ENCODE assay signal across 7 mouse cellular contexts in genomic region chr13:23425505-23425904, GRCm38 (mm10). TPM values are rescaled to one million over a fixed set of nuclear protein-coding genes. Genes with fewer than 3 reads are reported as not detected.
DNase-seq lines count a peak whose midpoint lies in the region; ATAC-seq and TF ChIP-seq lines count a peak whose summit lies in the region.

No protein-coding gene starts in this region.

- peak; percentile 91 for DNase-seq in A20 (ENCODE audit: low read depth, low spot score)
- DNase-seq in cerebellum, adult 9-10 months = peak; percentile 86
- peak; percentile 62 for DNase-seq in kidney, postnatal 14 days
- DNase-seq in lung, postnatal 0 days (ENCODE audit: low spot score) = peak; percentile 61
- DNase-seq in splenic B cell, adult 2 months (ENCODE audit: low read depth, low spot score) = peak; percentile 61

- H3K36me3 ChIP-seq in E14TG2a.4 (ENCODE audit: insufficient read depth, low read length) = peaks cover 24% of the 10 kb centered on the region
- peaks cover 6% of the 10 kb centered on the region; the same call in 1 of the 2 replicates for H3K36me3 ChIP-seq in heart, embryonic 11.5 days (ENCODE audit: control insufficient read depth, insufficient read depth, low read length)
- H3K36me3 ChIP-seq in lung, postnatal 0 days (ENCODE audit: insufficient read depth, low read length) = no peaks in the 10 kb centered on the region; the same call in 1 of the 2 replicates
- H3K36me3 ChIP-seq in splenic B cell, adult 2 months (ENCODE audit: control insufficient read depth, insufficient read depth, low read length, poor library complexity, severe bottlenecking) = peaks cover 7% of the 10 kb centered on the region; the same call in 1 of the 2 replicates

- no peak for TF ChIP-seq EP300 in lung, postnatal 0 days (IDR thresholded peaks at IDR 0.05)

- TF ChIP-seq CTCF in E14TG2a.4 (conservative IDR thresholded peaks at IDR 0.05; ENCODE audit: low read length) = no peak
- no peak for TF ChIP-seq CTCF in lung, postnatal 0 days (IDR thresholded peaks at IDR 0.05)

- WGBS in heart, embryonic 11.5 days (ENCODE audit: insufficient replicate concordance) = 2% methylated on average over 9 of the region's 9 CpGs
- 8% methylated on average over 9 of the region's 9 CpGs for WGBS in lung, postnatal 0 days

- peak overlapping the region; percentile 69 for H3K4me2 ChIP-seq in heart, embryonic 11.5 days
- no peak overlapping the region; the same call in 1 of the 2 replicates for H3K4me2 ChIP-seq in lung, postnatal 0 days (replicated peaks; ENCODE audit: low read depth, low read length)

- no peak for ATAC-seq in heart, embryonic 11.5 days (replicated peaks; ENCODE audit: insufficient number of reproducible peaks, low FRiP score, low TSS enrichment)
- no peak for ATAC-seq in lung, postnatal 0 days

- H3K9me3 ChIP-seq in E14TG2a.4 (ENCODE audit: low read length) = no peaks in the 10 kb centered on the region
- no peaks in the 10 kb centered on the region for H3K9me3 ChIP-seq in heart, embryonic 11.5 days (replicated peaks; ENCODE audit: control insufficient read depth, low read length)
- no peaks in the 10 kb centered on the region for H3K9me3 ChIP-seq in lung, postnatal 0 days (ENCODE audit: low read length)

- no peak overlapping the region for H3K27ac ChIP-seq in heart, embryonic 11.5 days (ENCODE audit: low read depth, low read length)
- no peak overlapping the region for H3K27ac ChIP-seq in lung, postnatal 0 days (ENCODE audit: low read length)

- no peaks in the 10 kb centered on the region for H3K27me3 ChIP-seq in E14TG2a.4 (ENCODE audit: insufficient read depth, low read length)
- H3K27me3 ChIP-seq in heart, embryonic 11.5 days (ENCODE audit: control insufficient read depth, insufficient read depth, low read length) = no peaks in the 10 kb centered on the region
- H3K27me3 ChIP-seq in lung, postnatal 0 days (replicated peaks; ENCODE audit: insufficient read depth, low read length) = no peaks in the 10 kb centered on the region
- no peaks in the 10 kb centered on the region for H3K27me3 ChIP-seq in splenic B cell, adult 2 months (ENCODE audit: control insufficient read depth, insufficient read depth, low read length, poor library complexity, severe bottlenecking)

- H3K9ac ChIP-seq in heart, embryonic 11.5 days (ENCODE audit: low read depth, low read length) = no peak overlapping the region
- no peak overlapping the region for H3K9ac ChIP-seq in lung, postnatal 0 days (replicated peaks; ENCODE audit: low read depth)

- peak overlapping the region; percentile 100 for H3K4me3 ChIP-seq in E14TG2a.4 (replicated peaks; ENCODE audit: low read length)
- peak overlapping the region; percentile 97 for H3K4me3 ChIP-seq in heart, embryonic 11.5 days (ENCODE audit: low read depth, low read length)
- no peak overlapping the region for H3K4me3 ChIP-seq in lung, postnatal 0 days (ENCODE audit: low read depth, low read length)

- H3K4me1 ChIP-seq in E14TG2a.4 (replicated peaks; ENCODE audit: low read depth, low read length) = peaks cover 70% of the 10 kb centered on the region
- peaks cover 9% of the 10 kb centered on the region for H3K4me1 ChIP-seq in heart, embryonic 11.5 days (ENCODE audit: control insufficient read depth, insufficient read depth, low read length)
- H3K4me1 ChIP-seq in lung, postnatal 0 days (ENCODE audit: insufficient read depth, low read depth, low read length) = peaks cover 3% of the 10 kb centered on the region; the same call in 1 of the 2 replicates

RNA-seq across cellular contexts. Expression of gene Abt1, which starts 1.8 kb away (rescaled TPM):
- 8.9 and 9.8 TPM in 2 replicates for polyA plus RNA-seq in heart, embryonic 11.5 days (2014; fragmentation: Nextera tagmentation; extraction: Ambion mirVana)
- polyA plus RNA-seq in lung, postnatal 0 days (2015; fragmentation: Nextera tagmentation; extraction: Ambion mirVana) = 8.4 and 8.7 TPM in 2 replicates

RNA-seq across cellular contexts. Expression of gene Btn1a1, which starts 40.2 kb away (rescaled TPM):
- polyA plus RNA-seq in heart, embryonic 11.5 days (2014; fragmentation: Nextera tagmentation; extraction: Ambion mirVana) = 0.97 and 1.7 TPM in 2 replicates
- 0.14 and 0.21 TPM in 2 replicates for polyA plus RNA-seq in lung, postnatal 0 days (2015; fragmentation: Nextera tagmentation; extraction: Ambion mirVana)

RNA-seq across cellular contexts. Expression of gene Zfp322a, which starts 56.5 kb away (rescaled TPM):
- polyA plus RNA-seq in heart, embryonic 11.5 days (2014; fragmentation: Nextera tagmentation; extraction: Ambion mirVana) = 43.4 and 43.7 TPM in 2 replicates
- polyA plus RNA-seq in lung, postnatal 0 days (2015; fragmentation: Nextera tagmentation; extraction: Ambion mirVana) = 27.1 and 30.9 TPM in 2 replicates
